Mouse (Mus musculus) cerebellum, postnatal 25 days (tissue): ENCODE measurements at regions not wholly inside any gene's neighbourhood (a gene's known extent, or its start where the extent isn't known, plus 50 kb on each side); places are given as distances from the start of the nearest gene placed in this dataset.

Experiments used
- DNase-seq, 2 experiments: peaks; one replicate each; pipeline ENCODE4 v3.0.0; 2021; ENCODE audit warnings: mixed read lengths in 2 of 2

DNA sequence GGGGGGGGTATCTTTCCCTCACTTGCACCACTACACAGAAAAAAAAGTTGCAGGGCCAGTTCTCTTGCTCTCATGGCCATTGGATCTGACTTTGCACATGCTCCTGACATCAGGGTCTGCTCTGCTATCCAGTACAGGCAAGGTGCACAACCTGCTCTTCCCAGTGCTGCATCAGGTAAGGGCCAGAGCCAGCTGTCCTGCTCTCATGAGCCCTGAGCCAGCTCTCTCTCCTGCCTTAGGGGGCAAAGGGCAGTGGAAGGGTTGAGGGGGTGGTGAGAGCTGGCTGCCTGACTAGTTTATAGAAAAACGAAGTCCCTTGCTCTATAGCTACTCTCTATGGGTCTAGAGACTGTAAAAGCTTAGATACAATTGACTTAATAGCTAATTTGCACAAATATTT lies 927.6 kb downstream of the Rab28 start:
- DNase-seq = no peak

DNA sequence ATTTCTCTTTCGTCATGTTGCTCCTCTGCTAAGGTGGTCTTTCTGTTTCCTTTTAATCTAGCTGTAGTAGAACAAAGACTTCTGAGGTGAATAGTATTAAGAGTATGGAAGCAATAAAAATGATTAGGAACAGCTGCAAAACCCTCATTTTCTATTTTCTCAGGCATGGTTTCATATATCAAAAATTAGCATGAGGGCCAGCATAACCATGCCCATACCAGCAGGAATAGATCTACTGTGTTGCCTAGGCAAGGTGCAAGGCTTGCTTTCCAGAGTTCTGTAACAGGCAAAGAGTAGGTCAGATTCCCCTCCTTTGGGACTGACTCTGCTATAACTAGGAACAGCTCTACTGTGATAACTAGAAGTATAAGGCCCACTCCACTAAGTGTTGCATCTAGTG lies 928.1 kb downstream of the Rab28 start:
- DNase-seq = no peak

DNA sequence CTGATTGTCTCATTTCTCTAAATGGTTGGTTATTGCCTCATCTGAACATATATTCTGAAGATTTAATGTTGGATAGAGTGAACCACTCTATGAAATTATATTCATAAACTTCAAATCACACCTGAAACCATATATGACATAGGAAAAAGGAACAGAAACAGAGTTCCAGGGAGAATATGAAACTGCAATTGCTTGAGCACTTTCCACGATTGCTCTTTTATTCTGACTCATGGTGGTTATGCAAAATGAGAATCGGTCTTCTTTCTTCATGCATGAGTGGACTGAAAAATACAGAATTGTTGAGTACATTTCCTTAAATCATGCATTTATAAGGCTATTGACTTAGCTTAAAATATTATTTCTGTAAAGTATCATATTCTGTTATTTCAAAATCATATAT lies 932.1 kb downstream of the Rab28 start:
- DNase-seq = no peak

DNA sequence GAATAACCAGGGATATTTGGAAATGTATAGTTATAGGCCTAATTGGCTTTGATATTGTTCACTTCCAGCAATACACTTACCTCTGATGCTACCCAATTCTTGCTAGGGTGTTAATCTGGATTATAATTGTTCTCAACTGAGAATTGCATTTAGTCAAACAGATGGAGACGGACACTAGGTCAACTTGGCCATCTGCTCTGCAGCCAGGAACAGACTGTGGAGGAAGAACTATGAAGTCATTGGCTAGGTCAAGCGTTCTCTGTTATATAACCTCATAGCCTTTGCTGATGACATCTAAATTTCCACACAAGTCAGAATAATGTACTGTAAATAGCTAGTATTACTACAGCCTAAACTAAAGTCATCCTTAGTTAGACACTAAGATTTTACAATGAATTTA lies 947.7 kb downstream of the Rab28 start:
- DNase-seq = peak; percentile 74 to 80

DNA sequence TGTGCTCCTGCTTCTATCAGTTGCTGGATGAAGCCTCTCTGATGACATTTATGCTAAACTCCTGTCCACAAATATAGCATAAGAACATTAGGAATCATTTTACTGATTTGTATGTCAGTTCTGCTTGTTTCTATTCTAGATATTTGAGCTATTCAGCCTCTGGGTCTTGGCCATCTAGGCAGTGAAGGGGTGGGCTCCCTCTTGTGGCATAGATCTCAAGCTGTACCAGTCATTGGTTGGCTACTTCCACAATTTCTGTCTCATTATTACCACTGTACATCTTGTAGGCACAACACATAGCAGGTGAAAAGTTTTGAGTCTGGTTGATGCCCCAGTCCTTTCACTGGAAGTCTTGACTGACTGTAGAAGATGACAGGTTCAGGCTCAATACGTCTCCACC lies 957.9 kb downstream of the Rab28 start:
- DNase-seq = no peak

DNA sequence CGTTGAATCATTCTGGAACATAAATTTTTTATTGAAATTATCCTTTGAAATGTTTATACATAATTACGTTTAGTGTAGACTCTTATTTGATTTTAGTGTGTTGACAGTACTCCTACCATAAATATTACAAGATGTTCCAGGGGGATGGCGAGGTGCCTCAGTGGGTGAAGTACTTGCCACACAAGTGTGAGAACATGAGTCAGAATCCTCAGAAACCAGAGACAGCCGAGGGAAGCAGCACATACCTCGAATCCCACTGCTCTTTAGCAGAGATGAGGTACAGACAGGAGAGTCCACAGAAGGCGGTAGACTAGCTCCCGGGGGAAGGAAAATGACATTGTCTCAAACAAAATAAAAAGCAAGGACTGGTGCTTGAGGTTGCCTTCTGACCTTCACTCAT lies 972.3 kb downstream of the Rab28 start:
- DNase-seq = no peak

DNA sequence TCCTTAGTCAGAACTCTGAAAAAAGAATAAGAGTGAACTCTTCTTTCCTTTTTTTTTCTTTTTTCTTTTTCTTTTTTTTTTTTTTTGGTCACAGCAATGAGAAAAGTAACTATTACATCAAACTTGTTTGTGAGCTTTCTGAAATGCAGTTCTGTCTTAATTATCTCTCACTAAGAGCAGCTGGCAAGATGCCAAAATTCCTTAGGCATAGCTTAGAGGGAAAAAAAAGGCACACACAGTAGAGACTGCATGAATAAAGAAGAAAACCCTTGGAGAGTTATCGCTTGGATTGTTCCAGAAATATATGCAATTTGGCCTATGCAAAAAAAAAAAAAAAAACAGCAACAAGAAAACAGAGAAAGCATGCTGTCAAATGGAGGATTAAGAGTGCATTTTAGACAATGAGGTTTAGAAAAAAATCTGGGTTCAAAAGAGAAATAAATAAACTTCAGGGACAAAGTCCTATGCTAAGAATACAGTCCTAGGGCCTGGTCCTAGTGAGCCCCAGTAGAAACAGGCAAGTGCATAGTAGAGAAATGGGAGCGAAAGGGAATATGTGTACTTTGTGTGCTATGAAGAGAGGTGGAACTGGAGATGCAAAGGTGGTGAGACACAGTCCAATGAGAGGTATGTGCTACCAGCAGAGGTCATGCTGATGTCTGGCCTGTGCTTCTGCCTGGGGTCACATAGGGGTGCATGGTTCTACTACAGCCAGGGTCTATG lies 974.0 kb downstream of the Rab28 start:
- DNase-seq = no peak

DNA sequence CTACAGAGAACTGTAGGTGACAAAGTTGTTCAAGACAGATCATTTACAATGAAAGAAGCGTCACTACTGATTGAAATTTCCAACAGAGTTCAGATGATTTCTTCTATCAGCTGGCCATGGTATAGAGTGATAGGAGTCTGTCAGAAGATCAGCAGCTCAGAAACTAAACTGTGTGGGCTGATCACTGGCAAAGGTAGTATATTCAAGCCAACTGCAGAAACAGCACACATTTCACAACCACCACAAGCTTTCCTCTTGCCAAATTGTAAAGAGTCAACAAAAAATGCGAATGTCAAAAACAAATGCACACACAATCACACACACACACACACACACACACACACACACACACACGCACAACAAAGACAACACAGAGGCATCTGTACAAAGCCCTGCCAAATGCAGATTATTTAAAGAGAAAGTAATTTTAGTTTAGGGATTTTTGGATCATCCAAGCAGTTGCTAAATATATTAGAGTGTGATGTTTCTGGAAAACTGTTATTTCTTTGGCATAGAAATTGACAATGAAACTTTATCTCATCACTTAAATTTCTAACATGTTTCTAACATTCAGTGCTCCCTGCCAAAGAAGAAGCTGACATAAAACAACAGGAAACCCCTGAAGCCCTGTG lies 959.3 kb upstream of the Hs3st1 start:
- DNase-seq = no peak

DNA sequence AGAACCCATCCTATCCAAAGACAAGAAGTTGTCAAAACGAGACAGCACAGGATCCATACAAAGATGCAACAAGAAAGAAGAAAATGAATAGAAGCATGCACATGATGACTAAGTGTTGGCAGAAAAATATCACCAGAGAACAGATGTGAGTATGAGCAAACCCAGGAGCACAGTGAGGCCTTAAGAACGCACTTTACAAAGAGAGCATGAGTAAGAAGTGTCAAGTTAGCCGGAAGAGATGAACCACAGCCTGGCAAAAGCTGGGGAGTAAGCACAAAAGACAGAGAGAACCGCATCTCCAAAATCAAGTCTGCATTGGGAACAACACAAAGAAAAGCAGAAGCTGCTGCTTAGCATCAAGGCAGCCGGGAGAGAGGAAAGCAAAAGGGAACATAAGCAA lies 946.4 kb upstream of the Hs3st1 start:
- no peak for DNase-seq

DNA sequence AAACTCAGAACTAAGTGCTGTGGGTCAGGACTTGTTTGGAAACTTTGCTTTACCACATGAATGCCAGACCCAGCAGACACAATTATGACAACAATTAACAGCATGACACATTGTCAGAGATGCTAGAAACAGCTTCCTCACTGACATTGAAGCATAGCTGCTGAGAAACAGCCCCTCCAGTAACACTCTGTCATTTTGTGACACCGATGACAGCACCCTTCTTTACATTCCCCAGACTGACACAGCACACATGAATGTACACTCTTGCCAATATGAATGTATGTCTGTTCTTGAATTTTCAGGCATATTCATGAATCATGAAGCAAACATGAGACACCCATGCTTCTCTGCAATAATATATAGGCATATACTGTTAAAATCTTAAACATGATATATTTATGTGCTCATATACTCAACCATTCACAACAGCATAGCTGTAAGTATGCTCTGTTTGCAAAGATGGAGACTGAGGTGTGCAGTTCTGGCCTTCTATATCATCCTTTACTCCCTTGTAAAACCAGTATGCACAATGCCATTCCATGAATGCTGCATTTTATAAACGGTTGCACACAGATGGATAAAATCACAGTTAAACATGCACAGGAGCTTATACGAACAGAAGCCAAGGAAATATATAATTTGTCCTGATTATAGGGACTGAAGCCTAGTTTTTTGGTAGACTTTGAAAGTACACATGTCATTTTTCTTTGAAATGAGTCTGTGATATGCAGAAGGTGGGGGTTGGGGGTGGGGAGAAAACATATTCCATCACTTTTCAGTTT lies 942.4 kb upstream of the Hs3st1 start:
- DNase-seq = no peak
